Mouse (Mus musculus): ENCODE results near the gene A930033H14Rik.

The A930033H14Rik gene

DNA sequence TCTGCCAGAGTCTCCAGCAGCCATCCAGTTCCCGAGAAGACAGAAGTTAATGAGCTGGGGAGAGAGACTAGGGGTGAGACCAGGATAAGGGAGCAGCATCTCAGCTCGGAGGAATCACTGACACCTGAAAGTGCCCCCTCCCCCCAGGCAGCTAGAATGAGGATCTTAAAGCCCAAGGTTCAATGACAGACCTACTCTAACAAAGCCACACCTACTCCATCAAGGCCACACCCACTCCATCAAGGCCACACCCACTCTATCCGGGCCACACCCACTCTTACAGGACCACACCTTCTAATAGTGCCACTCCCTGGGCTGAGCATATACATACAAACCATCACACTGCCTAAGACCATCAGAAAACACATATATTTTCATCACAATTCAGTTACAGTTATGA lies 24.3 kb upstream of the A930033H14Rik start:
- ATAC-seq (ENCODE audit: low TSS enrichment) = no peak

DNA sequence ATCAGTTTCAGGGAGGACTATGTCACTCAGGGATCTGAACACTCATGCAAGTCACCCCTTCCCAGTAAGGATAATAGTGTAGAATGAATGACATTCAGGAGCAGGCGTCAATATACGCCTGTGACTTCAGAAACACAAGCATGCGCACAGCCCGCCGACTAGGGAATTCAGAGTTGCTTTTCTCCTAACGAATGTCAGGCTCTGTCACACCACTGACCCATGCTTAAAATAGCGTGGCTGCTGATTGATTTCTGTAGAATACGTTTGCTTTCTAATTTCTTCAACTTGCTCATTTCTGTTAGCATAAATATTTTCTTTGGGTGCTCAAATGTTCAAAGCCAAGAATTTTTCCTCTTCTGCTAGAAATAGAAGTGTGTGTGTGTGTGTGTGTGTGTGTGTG lies 13.1 kb upstream of the A930033H14Rik start:
- ATAC-seq (ENCODE audit: low TSS enrichment) = no peak

DNA sequence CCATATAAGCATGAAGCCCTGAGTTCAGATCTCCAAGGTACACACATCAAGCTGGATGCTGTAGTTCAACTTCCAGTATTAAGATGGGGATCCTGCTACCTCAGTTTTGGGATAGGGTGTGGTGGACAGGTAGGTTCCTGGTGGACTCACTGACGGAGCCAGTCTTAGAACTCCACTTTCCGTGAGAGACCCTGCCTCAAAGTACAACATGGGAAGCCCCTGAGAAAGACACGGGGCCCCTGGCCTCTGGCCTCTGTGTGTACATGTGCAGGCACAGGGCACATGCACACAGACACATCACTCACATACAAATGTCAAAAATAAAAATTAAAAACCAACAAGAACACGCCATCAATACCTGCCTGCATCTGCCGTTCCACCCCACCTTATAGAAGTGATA lies 12.6 kb upstream of the A930033H14Rik start:
- no peak for ATAC-seq (ENCODE audit: low TSS enrichment)

- ATAC-seq (ENCODE audit: low TSS enrichment) = no peak
Measured at GRCm38 (mm10) chr10:69224276-69224675, 11.4 kb upstream of the A930033H14Rik start.

- ATAC-seq (ENCODE audit: low TSS enrichment) = no peak
Measured at GRCm38 (mm10) chr10:69223232-69223631, 10.3 kb upstream of the A930033H14Rik start.

DNA sequence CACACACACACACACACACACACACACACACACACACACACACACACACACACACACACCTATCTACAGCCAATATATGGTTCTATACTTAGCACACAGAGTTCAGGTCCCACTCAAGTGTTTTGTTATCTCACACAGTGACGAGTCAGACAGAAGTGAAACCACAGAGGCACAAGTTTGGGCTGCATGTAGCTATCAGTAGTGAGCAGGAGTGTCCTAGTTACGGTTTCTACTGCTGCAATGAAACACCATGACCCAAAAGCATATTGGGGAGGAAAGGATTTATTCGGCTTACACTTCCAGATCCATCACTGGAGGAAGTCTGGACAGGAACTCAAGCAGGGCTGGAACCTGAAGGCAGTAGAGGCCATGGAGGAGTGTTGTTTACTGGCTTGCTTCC lies 9.1 kb upstream of the A930033H14Rik start:
- no peak for ATAC-seq (ENCODE audit: low TSS enrichment)

GRCm38 (mm10) chr10:69221148-69221547 lies 8.2 kb upstream of the A930033H14Rik start:
- no peak for ATAC-seq (ENCODE audit: low TSS enrichment)

GRCm38 (mm10) chr10:69220296-69220695 lies 7.4 kb upstream of the A930033H14Rik start:
- ATAC-seq (ENCODE audit: low TSS enrichment) = no peak

DNA sequence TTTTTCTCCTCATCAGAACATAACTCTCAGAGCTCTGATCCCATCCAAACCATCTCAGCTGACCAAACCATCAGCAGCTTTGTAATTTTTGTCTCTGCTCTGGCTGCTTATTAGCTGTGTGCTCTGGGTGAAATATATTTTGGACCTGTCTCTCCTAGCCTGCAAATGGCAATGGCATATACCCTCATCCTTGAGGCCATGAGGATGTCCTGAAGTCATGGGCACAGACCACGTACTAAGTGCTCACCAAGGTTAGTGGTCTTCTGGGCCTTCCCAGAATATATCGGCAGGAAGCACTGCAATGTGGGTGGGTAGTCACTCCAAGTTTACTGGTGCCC lies 6.4 kb upstream of the A930033H14Rik start:
- ATAC-seq (ENCODE audit: low TSS enrichment) = no peak

DNA sequence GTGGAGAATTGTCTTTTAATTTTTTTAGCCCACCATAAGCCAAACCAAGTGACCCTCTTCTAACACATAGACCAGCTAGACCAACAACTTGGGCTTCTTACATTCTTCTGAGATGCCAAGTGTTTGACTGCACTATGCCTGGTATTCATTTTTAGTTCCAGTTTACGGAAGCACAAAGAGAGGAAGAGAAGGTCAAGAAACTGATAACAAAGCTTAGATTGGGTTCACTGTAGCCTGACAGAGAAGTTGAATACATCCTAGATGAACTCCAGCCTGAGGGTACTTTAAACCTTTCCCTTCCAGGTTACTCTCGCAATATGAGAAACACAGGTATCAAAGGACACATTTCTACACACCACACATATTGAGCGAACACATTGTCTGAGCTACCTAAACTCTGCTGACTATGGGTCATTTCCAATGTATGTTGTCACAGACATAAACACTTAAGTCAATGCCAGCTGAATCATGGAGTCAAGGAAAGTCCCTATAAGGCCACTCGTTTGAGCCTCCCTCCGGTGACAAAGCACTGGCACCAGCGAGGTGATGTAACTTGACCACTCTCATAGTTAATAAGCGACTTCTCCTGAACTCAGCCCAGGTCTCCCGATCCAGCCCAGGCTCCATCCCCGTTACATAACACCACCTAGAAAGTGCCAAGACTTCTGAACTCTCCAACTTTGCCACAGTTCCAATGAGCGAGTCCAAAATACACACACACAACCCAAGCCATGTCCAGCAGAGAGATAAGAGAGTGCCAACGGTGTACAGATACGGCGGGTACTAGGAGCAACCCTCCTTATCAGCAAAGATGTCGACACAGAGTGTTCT lies 5.8 kb upstream of the A930033H14Rik start:
- no peak for ATAC-seq (ENCODE audit: low TSS enrichment)

GRCm38 (mm10) chr10:69217127-69217690 lies 4.3 kb upstream of the A930033H14Rik start:
- ATAC-seq (ENCODE audit: low TSS enrichment) = no peak

GRCm38 (mm10) chr10:69213986-69214385 lies 1.1 kb upstream of the A930033H14Rik start:
- ATAC-seq (ENCODE audit: low TSS enrichment) = 0 out of 2 replicates have a peak, but pooled peaks have one; percentile 24

- ATAC-seq (ENCODE audit: low TSS enrichment) = peak; percentile 48
Measured at GRCm38 (mm10) chr10:69213451-69213877, 566 bp upstream of the A930033H14Rik start.

DNA sequence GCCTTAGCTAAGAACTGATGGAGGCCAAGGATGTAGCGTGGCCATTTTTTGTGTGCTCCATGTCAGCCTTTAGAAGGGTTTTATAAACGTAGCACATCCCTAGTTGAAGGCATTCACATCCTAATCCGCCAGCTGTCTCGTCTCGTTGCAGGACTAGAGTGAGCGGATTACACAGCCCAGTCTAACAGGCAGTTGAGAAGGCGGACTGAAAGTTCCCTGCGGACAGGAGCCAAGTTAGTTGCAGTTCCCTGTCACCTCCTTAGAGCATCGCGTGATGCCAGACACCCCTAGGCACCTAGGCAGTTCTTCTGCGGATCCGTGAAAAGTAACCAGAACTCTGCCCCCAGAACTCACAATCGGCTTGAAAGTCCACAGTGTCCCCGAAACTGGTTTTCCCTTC lies 922 bp downstream of the A930033H14Rik start:
- ATAC-seq (ENCODE audit: low TSS enrichment) = peak; percentile 24; the same call in 1 of the 2 replicates

GRCm38 (mm10) chr10:69211560-69211959 lies 1.3 kb downstream of the A930033H14Rik start:
- ATAC-seq (ENCODE audit: low TSS enrichment) = no peak

GRCm38 (mm10) chr10:69210659-69211058 lies 2.2 kb downstream of the A930033H14Rik start:
- no peak for ATAC-seq (ENCODE audit: low TSS enrichment)

DNA sequence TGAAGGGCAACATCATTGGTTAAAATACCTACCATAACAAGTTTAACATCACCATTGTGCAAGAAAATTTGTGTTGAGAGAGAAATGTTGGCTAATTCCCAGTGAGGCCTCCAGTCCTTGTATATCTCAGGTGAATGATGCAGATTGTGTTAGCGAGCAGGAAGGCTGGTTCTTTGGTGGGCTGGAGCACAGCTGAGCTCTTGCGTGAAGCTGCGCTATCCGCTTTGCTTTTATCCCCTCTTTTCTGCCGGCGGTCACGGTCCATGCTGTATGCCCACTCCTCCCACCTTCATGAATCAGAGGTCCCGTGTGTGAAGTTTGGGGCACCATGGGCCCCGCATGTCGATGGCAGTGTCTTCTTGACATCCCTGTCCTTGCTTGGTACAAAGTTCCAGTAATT lies 2.9 kb downstream of the A930033H14Rik start:
- no peak for ATAC-seq (ENCODE audit: low TSS enrichment)

DNA sequence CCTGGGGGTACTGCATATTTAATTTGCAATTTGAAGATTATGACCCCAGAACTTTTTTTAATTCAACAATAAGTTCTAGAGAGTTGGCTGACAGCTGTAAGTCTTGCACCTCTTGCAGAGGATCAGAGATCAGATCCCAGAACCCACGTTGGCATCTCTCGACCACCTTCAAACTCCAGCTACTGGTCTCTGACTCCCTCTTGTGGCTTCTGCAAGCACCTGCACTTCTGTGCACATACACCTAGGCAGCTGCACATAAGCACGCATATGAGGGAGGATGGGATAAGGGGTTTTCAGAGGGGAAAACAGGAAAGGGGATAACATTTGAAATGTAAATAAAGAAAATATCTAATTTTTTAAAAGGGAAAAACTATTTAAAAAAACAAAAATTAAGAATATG lies 4.2 kb downstream of the A930033H14Rik start:
- ATAC-seq (ENCODE audit: low TSS enrichment) = no peak

DNA sequence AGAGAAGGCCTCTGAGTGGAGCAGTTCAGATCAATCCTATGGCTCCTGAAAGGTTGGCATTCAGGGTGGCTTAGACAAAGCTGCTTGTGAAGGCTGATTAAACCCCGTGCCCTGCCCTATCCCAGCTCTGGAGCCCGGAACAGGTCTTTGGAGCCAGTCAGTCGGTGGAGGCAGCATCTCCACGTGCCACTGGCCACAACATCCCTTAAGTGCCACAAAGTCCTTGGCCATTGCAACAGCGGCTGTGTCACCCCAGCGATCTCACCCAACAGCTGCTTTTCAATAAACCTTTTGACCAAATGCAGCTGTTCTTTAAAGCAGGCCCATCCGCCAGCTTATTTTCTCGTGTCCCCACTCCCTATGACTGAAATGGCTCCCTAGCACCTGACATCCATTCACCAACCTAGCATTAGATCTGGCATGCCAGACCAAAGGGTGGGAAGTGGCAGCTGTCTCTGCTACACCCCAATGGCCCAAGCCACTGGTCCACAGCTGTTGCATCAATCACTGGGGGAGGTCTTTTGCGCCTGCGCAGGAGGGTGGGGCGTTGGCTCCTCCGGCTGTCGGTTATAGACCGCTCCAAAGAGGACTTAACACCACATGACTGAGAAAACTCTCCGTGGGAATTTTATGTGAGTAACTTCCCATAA lies 4.8 kb downstream of the A930033H14Rik start:
- no peak for ATAC-seq (ENCODE audit: low TSS enrichment)

- ATAC-seq (ENCODE audit: low TSS enrichment) = no peak
Measured at GRCm38 (mm10) chr10:69207481-69207880, 5.4 kb downstream of the A930033H14Rik start.

- no peak for ATAC-seq (ENCODE audit: low TSS enrichment)
Measured at GRCm38 (mm10) chr10:69206081-69206480, 6.8 kb downstream of the A930033H14Rik start.

DNA sequence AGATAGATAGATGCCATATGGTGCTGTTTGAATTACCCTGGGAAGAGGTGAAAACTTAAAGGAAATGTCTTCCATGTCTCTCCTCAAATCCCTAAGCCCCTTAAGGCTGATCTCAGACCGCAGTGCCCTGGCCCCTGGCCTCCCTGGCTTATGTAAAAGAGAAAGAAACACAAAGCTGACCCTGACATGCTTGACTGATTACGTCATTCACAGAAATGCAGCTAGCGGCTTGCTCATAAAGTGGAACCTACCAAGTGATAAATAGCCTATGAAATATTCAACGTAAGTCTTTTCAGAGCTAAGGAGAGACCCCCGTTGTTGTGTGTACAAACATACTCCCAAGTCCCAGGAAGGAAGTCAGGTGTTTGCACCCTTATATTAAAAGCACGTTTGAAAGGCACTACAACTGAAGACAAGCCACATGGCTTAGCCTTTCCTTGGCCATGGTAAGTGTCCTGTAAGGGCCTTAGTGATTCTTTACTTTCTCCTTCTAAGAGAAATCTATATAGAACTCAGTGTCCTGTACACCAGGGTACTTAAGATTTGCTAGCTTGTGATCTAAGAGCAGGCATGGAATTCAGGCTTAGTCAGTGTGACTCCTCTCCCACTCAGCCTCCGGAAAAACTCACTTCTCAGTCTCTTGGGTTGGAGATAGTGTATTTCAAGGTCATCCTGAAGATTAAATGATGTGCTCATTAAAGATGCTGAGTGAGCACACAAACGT lies 8.1 kb downstream of the A930033H14Rik start:
- ATAC-seq (ENCODE audit: low TSS enrichment) = no peak

Measured in frontal cortex, adult (tissue).